Mouse (Mus musculus): ENCODE results near the gene Zfp609.
A peak's percentile ranks its signal among the peaks of the same experiment; 100 is the strongest.
"Not testable (repeated sequence)": the region's sequence is repeated elsewhere in the genome, so short reads cannot be mapped to it uniquely, and the experiment has no call there.

Zfp609 gene

DNA sequence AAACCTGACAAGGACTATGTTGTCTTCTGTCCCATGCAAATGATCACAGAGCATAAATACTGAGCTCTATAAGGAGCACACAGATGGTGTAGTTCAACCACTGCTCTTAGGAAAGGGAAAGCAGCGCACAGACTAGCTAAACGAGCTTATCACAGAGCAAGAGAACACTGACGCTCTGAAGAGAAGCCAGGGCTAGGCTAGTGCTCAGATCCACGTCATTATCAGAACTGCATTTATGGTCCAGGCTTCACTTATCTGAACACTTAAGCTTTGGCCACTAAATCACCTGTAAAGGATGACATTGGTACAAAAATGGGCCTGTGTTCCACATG, 102.1 kb downstream of the Zfp609 start:
- no peak for DNase-seq (ENCODE audit: inconsistent age in 2 of 2, low spot score in 1 of 2)

DNA sequence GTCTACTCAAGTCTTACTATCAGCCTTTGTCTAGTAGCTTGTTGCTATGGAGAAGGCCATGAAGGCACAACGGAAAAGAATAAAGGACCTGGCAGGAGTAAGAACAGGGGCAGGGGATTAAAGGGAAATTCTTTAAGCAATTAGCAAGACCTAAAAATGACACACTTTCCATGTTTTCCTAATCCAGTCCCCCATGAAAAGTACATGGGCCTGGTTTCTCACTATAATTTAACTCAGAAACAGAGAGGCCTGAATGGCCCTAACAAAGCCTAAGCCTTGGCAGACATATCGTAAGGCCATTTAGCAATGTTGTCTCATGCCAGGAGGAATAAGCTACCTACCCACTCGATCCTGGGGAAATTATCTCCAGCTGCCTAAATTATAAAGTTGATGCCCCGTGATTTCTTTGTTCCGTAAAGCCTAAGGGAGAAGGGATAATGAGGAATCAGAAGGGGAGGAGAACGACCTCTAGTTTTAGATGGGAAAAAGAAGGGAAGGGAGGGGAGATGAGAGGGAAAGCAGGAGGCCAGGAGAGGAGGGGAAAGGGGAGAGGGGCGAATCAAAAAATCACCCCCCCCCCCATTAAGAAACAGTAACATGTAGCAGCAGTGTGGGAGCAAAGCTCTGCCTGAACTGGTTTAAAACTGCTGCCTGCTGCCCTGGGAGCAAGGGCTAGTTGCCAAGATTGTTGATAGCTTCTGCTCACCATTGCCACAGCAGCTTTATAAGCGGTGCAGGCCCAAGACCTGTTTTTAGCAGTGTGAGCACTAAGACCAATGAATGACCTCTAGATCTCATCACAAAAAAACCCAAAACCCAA, 102.7 kb downstream of the Zfp609 start:
- peak; percentile 48 to 81 for DNase-seq (ENCODE audit: inconsistent age in 2 of 2, low spot score in 1 of 2)

DNA sequence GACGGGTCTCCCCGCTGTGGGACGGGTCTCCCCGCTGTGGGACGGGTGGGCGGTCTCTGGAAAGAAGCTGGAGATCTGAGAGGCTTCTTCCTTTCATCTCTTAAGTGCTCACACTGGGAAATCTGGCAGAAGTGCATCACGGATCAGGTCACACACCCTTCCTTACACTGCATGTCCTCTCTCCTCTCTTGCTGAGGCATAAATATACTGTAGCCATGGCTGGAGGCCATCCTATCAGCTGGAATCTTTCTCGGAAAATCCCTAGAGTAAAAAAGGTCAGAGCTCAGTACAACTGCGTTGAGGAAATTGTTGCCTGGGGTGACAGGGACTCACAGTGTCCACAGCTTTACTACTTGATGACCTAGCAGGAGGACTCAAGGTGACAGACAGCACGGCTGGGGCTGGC, 106.2 kb downstream of the Zfp609 start:
- peak; percentile 41 to 79 for DNase-seq (ENCODE audit: inconsistent age in 2 of 2, low spot score in 1 of 2)

DNA sequence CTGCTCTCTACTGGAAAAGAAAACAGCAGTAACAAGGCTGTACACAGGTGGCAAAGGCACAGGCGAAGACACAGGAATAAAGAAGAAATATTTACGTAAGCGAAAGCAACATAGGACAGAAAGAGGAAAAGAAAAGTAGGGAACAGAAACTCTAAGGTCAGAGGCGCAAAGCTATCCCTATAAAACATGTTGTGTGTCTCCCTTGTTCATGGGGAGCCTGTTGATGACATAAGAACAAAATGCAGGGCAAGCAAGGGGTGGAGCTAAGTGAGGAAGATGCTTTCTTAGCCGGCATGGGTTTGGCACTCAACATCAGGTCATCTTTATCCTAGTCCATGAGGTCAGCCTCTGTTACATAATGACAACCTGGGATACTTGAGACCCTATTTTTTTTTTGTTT, 109.2 kb downstream of the Zfp609 start:
- DNase-seq (ENCODE audit: inconsistent age in 2 of 2, low spot score in 1 of 2), result no peak

DNA sequence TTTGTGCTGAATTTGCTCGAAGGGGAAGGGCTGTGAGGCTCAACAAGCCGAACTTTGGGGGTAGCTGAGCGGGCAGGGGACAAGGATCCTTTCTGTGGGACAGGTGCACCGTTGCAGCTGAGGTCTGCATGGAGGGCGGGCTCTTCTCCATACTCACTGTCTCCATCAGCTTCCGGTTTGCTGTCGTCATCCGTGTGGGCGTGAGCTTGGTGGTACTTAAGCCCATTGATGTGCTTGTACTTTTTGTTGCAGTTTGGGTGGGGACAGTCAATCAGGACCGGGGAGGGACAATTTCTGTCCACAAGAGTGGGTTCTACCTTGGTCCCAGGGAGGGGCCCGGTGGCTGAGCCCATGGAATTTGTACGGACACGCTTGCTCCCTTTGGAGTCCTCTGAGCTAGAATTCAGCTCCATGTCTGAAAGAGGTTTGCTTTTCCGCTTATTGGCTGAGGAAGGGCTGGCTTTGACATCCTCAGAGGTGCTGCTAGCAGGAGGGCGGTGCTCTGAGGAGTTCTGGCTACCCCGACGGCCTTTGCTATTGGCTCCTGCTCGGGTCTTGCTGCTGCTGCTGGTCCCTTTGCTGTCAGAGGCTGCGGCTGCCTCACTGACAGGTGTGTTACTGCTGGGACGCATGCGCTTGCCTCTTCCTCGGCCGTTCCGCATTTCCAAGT, 123.3 kb downstream of the Zfp609 start:
- DNase-seq (ENCODE audit: inconsistent age in 2 of 2, low spot score in 1 of 2), result no peak

DNA sequence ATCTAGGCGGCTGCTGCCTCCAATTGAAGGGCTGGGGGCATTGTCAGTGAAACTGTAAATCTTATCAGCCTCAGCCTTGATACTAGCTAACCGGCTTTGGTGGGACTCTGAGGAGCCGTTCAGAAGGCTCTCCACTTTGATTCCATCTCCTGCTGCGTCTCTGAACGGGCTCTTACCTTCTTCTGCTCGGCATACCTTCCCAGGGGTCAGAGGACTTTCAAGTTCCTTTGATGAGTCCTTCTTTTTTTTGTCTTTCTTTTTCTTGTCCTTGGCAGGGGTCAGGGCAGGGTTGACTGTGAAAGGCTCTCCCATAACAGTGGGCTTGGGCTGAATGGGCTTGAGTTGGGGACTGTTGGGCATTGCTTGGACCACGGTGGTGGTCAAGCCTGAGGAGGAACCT, 124.1 kb downstream of the Zfp609 start:
- no peak for DNase-seq (ENCODE audit: inconsistent age in 2 of 2, low spot score in 1 of 2)

DNA sequence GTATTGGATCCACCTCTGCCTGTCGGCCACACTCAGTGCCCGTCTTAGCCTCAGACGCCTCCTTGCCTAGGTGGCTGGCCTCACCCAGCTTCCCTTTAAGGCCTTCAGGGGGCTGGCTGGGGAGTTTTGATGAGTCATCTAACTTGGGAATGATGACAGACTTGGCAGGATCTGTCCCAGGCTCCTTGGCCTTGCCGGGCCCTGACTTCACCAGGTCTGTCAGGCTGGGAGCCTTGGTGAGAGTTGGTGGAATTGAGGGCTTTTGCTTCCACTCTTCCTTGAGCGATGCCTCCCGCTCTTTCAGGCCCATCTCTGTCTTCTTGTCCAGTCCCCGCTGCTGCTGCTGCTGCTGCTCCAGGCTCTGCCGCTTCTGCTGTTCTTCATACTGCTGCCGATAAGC, 125.1 kb downstream of the Zfp609 start:
- DNase-seq (ENCODE audit: inconsistent age in 2 of 2, low spot score in 1 of 2), result peak in 1 of 2 experiments; percentile 66

DNA sequence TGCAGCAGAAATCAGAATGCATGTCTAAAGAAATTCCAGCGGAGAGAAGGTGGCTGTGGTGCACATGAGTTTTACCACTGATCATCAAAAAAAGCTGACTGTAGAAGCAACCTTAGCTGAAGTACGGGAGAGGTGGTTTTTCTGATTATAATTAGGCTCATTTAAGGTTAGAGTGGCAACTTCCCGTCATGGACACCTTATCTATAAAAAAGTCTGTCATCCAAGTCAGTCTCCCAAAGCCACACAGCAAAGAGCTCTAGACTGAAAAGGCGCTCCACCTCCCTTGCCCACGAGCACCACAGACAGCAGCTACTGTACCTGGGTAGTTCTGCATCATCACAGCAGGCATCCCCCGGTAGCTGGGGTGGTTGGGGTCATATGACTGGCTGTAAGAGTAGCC, 126.9 kb downstream of the Zfp609 start:
- DNase-seq (ENCODE audit: inconsistent age in 2 of 2, low spot score in 1 of 2), result no peak

DNA sequence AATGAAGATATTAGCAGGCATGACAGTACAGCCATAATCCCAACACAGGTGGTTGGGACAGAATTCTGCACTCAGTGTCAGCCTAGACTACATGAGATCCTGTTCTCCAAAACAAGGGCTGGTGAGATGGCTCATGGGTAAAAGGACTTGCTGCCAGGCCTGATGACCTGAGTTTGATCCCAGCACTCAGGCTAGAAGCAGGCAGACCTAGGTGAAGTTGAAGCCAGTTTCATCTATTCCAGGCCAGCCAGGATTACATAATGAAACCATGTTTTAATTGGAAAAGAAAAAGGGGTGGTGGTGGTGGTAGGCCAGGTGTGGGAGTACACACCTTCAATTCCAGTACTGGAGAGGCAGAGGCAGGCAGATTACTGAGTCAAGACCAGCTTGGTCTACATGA, 129.4 kb downstream of the Zfp609 start:
- DNase-seq (ENCODE audit: inconsistent age in 2 of 2, low spot score in 1 of 2), result no peak

DNA sequence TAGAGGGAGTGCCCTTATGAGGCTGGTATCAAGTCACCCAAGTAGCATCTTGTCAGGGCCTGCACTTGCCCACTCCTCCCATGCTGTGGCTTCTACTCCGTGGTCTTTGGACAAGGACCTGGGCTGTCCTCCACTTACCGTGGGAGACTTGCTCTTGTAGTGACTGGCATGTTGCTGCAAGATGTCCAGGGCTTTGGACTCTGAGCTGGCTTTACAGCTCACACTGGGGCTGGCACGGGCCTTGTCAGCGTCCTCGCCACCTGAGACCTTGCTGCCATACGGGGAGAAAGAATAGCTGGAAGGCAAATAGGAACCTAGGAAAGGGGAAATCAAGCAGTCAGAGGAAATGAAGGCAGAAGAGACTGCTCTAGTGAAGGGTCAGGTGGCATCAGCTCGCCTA, 130.0 kb downstream of the Zfp609 start:
- DNase-seq (ENCODE audit: inconsistent age in 2 of 2, low spot score in 1 of 2), result no peak

DNA sequence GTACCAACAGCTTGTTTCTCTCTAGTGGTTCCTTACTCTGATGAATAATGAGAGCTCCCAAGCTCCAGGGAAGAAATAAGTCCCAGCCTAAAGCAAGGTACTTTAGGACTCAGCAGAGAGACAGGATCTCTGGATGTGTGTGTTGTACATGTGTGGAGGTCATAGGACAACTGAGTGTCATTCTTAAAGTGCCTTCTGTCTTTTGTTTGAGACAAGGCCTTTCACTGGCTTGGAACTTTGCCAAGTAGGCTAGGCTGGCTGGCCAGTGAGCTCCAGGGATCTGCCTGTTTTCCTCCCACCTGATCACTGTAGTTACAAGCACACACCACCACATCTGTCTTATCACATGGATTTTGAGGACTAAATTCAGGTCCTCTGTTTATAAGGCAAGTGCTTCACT, 131.0 kb downstream of the Zfp609 start:
- peak in 1 of 2 experiments; percentile 82 for DNase-seq (ENCODE audit: inconsistent age in 2 of 2, low spot score in 1 of 2)

DNA sequence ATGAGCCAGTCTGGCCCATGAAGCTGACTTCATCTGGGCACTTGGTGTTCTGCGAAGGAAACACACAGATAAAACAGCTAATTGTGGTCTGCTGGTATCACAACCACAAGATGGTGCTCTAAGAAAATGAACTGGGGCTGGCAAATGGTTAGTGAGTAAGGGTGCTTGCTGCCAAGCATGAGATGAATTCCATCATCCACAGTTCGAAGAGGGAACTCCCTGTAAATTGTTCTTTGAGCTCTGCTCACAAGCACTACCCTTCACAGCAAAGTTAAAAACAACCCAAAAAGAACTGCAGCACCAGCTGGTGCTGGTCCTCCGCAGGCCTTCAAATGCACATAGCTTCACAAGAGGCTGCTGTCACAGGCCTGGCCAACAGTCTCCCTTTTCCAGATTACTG, 131.7 kb downstream of the Zfp609 start:
- DNase-seq (ENCODE audit: inconsistent age in 2 of 2, low spot score in 1 of 2), result peak; percentile 60 to 84

DNA sequence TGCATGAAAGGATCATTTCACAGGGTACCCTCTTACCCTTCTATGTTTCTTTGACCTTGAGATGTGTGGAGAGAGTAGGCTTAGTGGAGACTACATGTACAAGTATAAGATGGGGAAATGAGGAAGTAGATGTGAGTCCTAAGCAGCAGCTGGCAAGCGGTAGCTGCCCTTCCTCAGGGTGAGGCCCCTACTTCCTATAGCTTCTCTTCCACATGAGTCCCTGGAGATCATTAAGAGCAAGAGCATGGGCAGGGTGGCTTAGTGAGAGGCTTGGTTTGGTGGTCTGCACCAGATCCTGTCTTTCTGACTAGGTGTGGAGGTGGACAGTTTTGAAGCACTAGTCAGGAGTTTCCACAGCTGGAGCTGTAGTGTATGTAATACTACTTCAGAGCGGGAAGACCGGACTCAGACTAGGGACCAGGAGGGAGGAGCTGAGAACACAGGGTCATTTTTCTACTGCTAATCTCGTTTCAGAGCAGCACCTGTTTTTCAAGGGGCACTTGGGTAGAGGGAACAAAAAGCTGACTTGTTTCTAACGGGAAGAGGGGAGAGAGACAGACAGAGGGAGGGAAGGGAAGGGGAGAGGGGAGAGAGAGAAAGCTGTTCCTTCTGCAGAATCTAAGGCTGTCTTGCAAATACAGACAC, 134.3 kb downstream of the Zfp609 start:
- peak in 1 of 2 experiments; percentile 32 for DNase-seq (ENCODE audit: inconsistent age in 2 of 2, low spot score in 1 of 2)

DNA sequence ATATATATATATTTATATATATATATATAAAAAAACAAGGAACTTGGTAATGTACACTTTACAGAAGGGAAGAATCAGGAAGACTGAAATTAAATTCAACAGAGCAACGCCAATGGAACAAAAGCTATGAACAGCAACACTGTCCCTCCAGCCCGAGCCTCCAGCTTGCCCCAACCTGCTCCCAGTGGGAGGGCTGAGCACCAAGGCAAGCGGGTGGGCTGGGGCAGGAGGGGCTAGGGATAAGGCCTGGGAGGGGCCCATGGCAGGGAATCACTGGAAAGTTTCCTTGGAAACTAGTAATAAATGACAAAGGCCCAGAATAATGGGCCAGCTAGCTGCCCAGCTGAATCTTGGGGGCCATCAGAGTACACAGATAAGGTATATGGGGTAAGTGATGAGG, 134.9 kb downstream of the Zfp609 start:
- no peak for DNase-seq (ENCODE audit: inconsistent age in 2 of 2, low spot score in 1 of 2)

DNA sequence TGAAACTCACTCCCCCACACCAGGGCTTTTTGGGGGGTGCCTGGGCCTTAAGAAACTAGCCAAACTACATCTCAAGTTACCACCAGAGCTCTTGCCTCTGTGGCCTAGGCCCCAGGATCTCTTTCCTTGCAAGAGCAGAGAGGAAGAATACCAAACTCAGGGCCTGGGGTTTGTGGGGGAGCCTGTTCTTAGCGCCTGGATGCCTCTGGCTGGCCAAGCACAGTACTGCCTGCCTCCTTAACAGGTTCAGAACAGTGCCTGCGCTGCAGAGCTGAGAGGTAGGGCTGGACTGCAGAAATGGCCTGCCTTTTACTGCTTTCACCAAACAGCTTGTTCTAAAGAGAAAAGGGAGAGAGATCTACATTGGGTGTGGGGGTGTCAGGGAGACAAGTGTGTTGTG, 137.5 kb downstream of the Zfp609 start:
- not testable (repeated sequence) for DNase-seq (ENCODE audit: inconsistent age in 2 of 2, low spot score in 1 of 2)

DNA sequence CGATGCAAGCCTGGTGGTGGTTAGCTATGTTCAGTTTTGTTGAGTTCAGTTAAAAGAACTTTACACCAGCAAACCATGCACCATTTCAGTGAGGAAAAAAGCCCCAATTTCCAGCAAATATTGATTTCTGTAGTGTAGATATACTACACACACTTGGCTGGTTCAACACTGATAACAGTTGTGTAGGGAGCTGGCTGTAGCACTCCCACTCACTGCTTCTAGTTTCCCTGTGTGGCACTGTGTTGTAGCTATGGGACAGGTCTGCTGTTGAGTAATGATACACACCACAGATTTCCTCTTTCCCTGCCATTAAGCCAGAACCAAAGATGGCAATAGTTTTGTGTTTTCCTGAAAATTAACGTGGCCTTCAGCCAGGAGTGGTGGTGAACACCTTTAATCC, 142.7 kb downstream of the Zfp609 start:
- no peak for DNase-seq (ENCODE audit: inconsistent age in 2 of 2, low spot score in 1 of 2)

DNA sequence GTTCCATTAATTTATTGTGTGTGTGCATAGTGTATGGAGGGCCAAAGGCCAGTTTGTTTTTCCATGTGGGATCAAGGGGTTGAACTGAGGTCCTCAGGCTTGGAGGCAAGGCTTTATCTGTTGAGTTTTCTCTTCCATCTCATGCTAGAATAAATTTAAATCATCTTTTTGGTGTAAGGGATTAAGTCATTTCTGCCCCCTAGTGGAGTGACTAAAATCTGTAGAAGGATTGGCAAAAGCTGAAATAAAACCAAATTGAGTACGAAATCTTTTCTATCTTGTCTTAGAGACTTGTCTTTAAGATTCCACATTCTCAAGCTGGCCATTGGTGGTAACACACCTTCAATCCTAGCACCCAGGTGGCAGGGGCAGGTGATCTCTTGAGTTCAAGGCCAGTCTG, 144.4 kb downstream of the Zfp609 start:
- DNase-seq (ENCODE audit: inconsistent age in 2 of 2, low spot score in 1 of 2), result peak in 1 of 2 experiments; percentile 71

DNA sequence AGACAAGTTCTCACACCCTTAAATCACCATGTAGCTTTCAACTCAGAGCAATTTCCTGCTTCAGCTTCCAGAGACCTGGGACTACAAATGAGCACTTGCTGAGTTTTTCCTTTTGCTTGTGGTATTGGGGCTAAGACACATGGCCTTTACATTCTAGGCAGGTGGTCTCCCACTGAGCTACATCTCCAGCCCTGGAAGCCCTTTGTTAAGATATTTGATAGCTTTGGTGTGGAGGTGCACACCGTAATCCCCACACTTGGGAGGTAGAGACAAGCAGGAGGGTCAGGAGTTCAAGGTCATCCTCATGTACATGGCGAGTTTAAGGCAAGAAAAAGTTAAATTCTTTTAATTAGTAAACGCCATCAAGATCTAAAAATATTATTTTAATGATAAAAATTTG, 145.2 kb downstream of the Zfp609 start:
- no peak for DNase-seq (ENCODE audit: inconsistent age in 2 of 2, low spot score in 1 of 2)

DNA sequence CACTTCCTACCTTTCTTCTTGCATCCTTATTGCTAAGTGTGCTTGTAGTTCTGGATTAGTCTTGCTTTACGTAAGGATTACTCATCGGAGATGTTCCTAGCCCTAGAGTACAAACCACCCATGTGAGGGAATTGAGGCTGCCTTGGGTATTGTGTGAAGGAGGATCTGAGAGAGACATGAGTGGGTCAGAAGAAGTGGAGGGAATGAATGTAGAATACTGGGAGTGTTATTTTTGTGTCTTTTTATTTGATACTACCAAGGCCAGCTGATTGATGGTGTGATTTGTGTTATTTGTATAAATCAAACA, 145.8 kb downstream of the Zfp609 start:
- DNase-seq (ENCODE audit: inconsistent age in 2 of 2, low spot score in 1 of 2), result peak in 1 of 2 experiments; percentile 44

DNA sequence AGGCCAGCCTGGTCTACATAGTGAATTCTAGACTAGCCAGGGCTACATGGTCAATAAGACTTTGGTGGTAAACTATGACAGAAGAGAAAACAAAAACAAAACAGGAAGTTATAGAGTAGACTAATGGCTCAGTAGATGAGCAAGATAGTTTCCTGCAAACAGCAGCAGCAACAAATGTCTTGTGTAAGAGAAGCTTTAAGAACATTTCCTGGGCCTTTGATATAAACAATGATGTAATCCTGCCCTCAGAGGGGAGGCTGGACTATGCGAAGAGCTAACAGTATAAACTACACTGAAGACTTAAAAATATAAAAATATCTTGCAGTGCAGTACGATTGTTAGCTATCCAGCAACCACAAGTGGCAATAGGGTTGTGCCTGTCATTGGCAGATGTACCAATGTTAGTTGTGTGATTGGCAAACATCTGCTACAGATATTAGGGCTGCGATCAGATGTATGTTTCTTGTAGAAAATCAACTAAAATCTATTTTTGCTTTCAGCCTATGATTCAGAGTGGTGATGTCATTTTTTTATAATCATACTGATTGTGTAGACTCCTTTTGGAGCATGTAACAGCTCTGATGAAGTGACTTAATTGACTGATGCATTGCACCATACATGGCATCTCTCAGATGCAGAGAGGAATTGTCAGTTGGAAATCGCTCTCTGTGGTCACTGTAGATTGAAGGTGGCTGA, 146.3 kb downstream of the Zfp609 start:
- DNase-seq (ENCODE audit: inconsistent age in 2 of 2, low spot score in 1 of 2), result no peak

DNA sequence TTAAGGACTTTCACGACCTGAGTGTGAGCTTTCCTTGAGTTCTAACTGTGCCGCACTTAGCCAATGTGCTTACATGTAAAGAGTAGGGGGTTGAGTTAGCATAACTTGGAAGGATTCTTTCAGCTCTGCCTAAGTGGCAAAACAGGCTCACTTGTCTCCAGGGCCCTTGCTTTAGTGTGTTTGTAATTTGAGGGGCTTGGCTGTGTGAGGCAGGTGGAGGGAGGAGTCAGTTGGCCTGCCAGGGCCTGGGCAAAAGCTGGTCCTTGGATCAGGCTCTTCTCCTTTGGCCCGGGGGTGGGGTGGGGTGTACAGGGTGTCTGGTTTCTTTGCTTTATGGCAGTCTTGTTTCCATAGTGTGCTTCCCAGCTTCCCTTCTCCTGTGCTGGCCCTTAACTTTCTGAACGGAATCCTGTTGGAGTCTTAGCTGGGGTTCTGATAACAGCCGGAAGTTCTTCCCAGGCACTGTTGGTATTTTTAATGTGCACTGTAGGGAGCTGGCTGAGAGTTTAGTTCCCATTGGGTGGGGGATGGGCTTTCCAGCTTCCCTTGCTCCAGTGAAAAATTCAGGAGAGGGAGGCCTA, 148.1 kb downstream of the Zfp609 start:
- peak; percentile 38 to 71 for DNase-seq (ENCODE audit: inconsistent age in 2 of 2, low spot score in 1 of 2)

DNA sequence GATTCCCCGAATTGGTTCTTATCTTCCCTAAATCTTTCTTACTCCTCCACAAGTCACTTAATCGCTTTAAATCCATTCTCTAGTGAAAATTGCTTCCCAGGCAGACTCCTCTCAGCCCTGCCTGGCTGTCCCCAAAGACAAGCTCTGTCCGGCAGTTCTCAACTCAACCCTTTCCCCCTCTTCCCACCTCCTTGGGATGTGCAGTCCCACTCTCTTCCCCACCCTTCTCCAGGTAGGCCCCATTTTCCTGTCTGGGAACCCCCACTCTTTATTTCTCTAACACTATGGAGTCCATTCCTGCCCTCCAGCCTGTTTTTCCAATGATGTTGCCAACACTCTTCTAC, 150.3 kb downstream of the Zfp609 start:
- peak in 1 of 2 experiments; percentile 62 for DNase-seq (ENCODE audit: inconsistent age in 2 of 2, low spot score in 1 of 2)
